8 mouse cellular contexts compared by ENCODE assay signal in genomic region chr12:112619686-112620353, GRCm38 (mm10). TPM values are rescaled to one million over a fixed set of nuclear protein-coding genes. Genes with fewer than 3 reads are reported as not detected.
DNase-seq lines count a peak whose midpoint lies in the region; ATAC-seq and TF ChIP-seq lines count a peak whose summit lies in the region.

Gene Adssl1 (plus strand): TSS chr12:112620045.

- H3K4me1 ChIP-seq in hindbrain, embryonic 15.5 days (replicated peaks) = peaks cover 17% of the 10 kb centered on the region
- peaks cover 19% of the 10 kb centered on the region for H3K4me1 ChIP-seq in midbrain, embryonic 11.5 days (ENCODE audit: control insufficient read depth, insufficient read depth, low read length)

- peak within 1 kb of the TSS; percentile 87 for H3K4me3 ChIP-seq in gastrocnemius, adult 2 months
- peak within 1 kb of the TSS; percentile 57 for H3K4me3 ChIP-seq in hindbrain, embryonic 15.5 days
- H3K4me3 ChIP-seq in midbrain, embryonic 11.5 days (ENCODE audit: low read depth, low read length) = peak within 1 kb of the TSS; percentile 43

- H3K9me3 ChIP-seq in hindbrain, embryonic 15.5 days = no peaks in the 10 kb centered on the region
- no peaks in the 10 kb centered on the region for H3K9me3 ChIP-seq in midbrain, embryonic 11.5 days (ENCODE audit: control insufficient read depth, low read length)

- no peak for DNase-seq in frontal cortex, adult 2 months (ENCODE audit: extremely low spot score in 1 of 2, low spot score in 1 of 2)
- DNase-seq in frontal cortex, postnatal 25 days (ENCODE audit: low spot score in 2 of 2) = no peak
- DNase-seq in cerebellum, adult 8-10 months = peak; percentile 51
- peak; percentile 91 for DNase-seq in gastrocnemius, adult 2 months
- DNase-seq in left cerebral cortex, postnatal 4 days = peak; percentile 56
- peak; percentile 91 for DNase-seq in midbrain, embryonic 11.5 days (ENCODE audit: low spot score, missing footprints)
- peak; percentile 23 to 35 for DNase-seq in spleen, postnatal 14 days (ENCODE audit: low spot score in 2 of 2)

- WGBS in hindbrain, embryonic 15.5 days = under 1% methylated on average over 54 of the region's 56 CpGs
- WGBS in midbrain, embryonic 11.5 days = under 1% methylated on average over 55 of the region's 56 CpGs

- no peak for TF ChIP-seq CTCF in gastrocnemius, adult 2 months (IDR thresholded peaks at IDR 0.05)

- intact Hi-C loops in gastrocnemius, adult 2 months (cut with DNase I) = no loop called here
- intact Hi-C loops in left cerebral cortex, postnatal 4 days (cut with DNase I) = loop anchor here (5.0 kb wide), 1 partner anchor 68 kb away; no protein-coding TSS in a partner anchor

- peak within 1 kb of the TSS; percentile 64 for H3K9ac ChIP-seq in hindbrain, embryonic 15.5 days
- H3K9ac ChIP-seq in midbrain, embryonic 11.5 days (ENCODE audit: low read length) = peak within 1 kb of the TSS; percentile 72

- no peaks in the 10 kb centered on the region for H3K36me3 ChIP-seq in hindbrain, embryonic 15.5 days
- no peaks in the 10 kb centered on the region for H3K36me3 ChIP-seq in midbrain, embryonic 11.5 days (ENCODE audit: control insufficient read depth, insufficient read depth, low read length)

- H3K27ac ChIP-seq in gastrocnemius, adult 2 months = peak within 1 kb of the TSS; percentile 99
- no peak within 1 kb of the TSS for H3K27ac ChIP-seq in hindbrain, embryonic 15.5 days (replicated peaks)
- H3K27ac ChIP-seq in midbrain, embryonic 11.5 days (ENCODE audit: low read depth, low read length) = no peak within 1 kb of the TSS

- ATAC-seq in hindbrain, embryonic 15.5 days (ENCODE audit: low FRiP score, low read depth) = peak; percentile 74
- ATAC-seq in midbrain, embryonic 11.5 days (ENCODE audit: low FRiP score) = peak; percentile 45

- peaks cover 17% of the 10 kb centered on the region for H3K27me3 ChIP-seq in hindbrain, embryonic 15.5 days
- peaks cover 27% of the 10 kb centered on the region for H3K27me3 ChIP-seq in midbrain, embryonic 11.5 days (ENCODE audit: control insufficient read depth, insufficient read depth, low read length)

- H3K4me2 ChIP-seq in hindbrain, embryonic 15.5 days = peak within 1 kb of the TSS; percentile 98
- H3K4me2 ChIP-seq in midbrain, embryonic 11.5 days = peak within 1 kb of the TSS; percentile 95

RNA-seq across cellular contexts. Expression of gene Adssl1, which starts in this region (rescaled TPM):
- 32.6 and 33.0 TPM in 2 replicates for polyA plus RNA-seq in frontal cortex, adult 2 months (2012; rRNA removed)
- total RNA-seq in gastrocnemius, adult 2 months (2021) = 1,000 to 10,000 TPM; 1,028 to 1,061 TPM
- polyA plus RNA-seq in hindbrain, embryonic 15.5 days (2015; fragmentation: Nextera tagmentation; extraction: Ambion mirVana) = 5.8 and 6.3 TPM in 2 replicates
- total RNA-seq in left cerebral cortex, postnatal 4 days (2021) = 1 to 10 TPM; 1.5 to 1.7 TPM
- polyA plus RNA-seq in midbrain, embryonic 11.5 days (2014; fragmentation: Nextera tagmentation; extraction: Ambion mirVana) = 1.9 and 2.7 TPM in 2 replicates

Comparison
In these comparisons a context has a peak if more than half of its experiments do, and no peak if none do; other contexts are left out.
1. RNA of gene Adssl1 (total RNA-seq): 1,028 to 1,061 TPM in gastrocnemius, adult 2 months; 1.5 to 1.7 TPM in left cerebral cortex, postnatal 4 days; every median in the first group is over 100 times any median in the second.
2. DNase-seq: peak in cerebellum, adult 8-10 months (single experiment), gastrocnemius, adult 2 months (single experiment), left cerebral cortex, postnatal 4 days (single experiment), midbrain, embryonic 11.5 days (single experiment) and spleen, postnatal 14 days (2 of 2); none in frontal cortex, adult 2 months (0 of 2) and frontal cortex, postnatal 25 days (0 of 2).
3. Peak in every context shown above with its lines, with median percentiles within 50 percentile points of each other: H3K4me3 ChIP-seq.